Comparison of ENCODE assay signal across 8 mouse cellular contexts in genomic region chr2:128373363-128374252, GRCm38 (mm10).
DNase-seq lines count a peak whose midpoint lies in the region; ATAC-seq lines count a peak whose summit lies in the region.

No protein-coding gene starts in this region.

- peak overlapping the region; percentile 14; the same call in 1 of the 2 replicates for H3K27ac ChIP-seq in forebrain, embryonic 15.5 days (replicated peaks)

- DNase-seq in heart, adult 11 months = peak; percentile 98
- no peak for DNase-seq in heart, postnatal 25 days (ENCODE audit: low spot score)
- DNase-seq in 416B (ENCODE audit: low read depth) = peak; percentile 13
- peak; percentile 61 to 66 for DNase-seq in lung, postnatal 4 days
- DNase-seq in ovary, postnatal 14 days (ENCODE audit: low spot score) = no peak
- DNase-seq in ovary, postnatal 36 days (ENCODE audit: low spot score) = no peak
- no peak for DNase-seq in gastrocnemius, postnatal 36 days

- intact Hi-C loops in heart, postnatal 25 days (cut with DNase I) = no loop called here
- intact Hi-C loops in gastrocnemius, postnatal 36 days (cut with DNase I) = no loop called here

- no peak overlapping the region for H3K4me3 ChIP-seq in forebrain, embryonic 15.5 days

- H3K4me1 ChIP-seq in forebrain, embryonic 15.5 days = peaks cover 17% of the 10 kb centered on the region

- H3K27me3 ChIP-seq in forebrain, embryonic 15.5 days = no peaks in the 10 kb centered on the region

- peak; percentile 64; the same call in 1 of the 2 replicates for ATAC-seq in forebrain, embryonic 15.5 days (replicated peaks)

- WGBS in forebrain, embryonic 15.5 days = 19% methylated on average over 12 of the region's 12 CpGs

- H3K4me2 ChIP-seq in forebrain, embryonic 15.5 days (replicated peaks) = no peak overlapping the region

- H3K9ac ChIP-seq in forebrain, embryonic 15.5 days (replicated peaks) = no peak overlapping the region; the same call in 1 of the 2 replicates

- H3K9me3 ChIP-seq in forebrain, embryonic 15.5 days = no peaks in the 10 kb centered on the region

- no peaks in the 10 kb centered on the region for H3K36me3 ChIP-seq in forebrain, embryonic 15.5 days

Comparison
In these comparisons a context has a peak if more than half of its experiments do, and no peak if none do; other contexts are left out.
1. DNase-seq: peak in heart, adult 11 months (single experiment), 416B (single experiment) and lung, postnatal 4 days (2 of 2); none in heart, postnatal 25 days (single experiment), ovary, postnatal 14 days (single experiment), ovary, postnatal 36 days (single experiment) and gastrocnemius, postnatal 36 days (0 of 2).